Mouse (Mus musculus) liver, adult 2 months (tissue): Measurements from ENCODE around the gene Sapcd1. TPM values are rescaled to one million over a fixed set of nuclear protein-coding genes. Genes with fewer than 3 reads are reported as not detected.
"Not testable (repeated sequence)": the region's sequence is repeated elsewhere in the genome, so short reads cannot be mapped to it uniquely, and the experiment has no call there.

Experiments
- DNase-seq: peaks from one replicate; pipeline ENCODE4 v3.0.0-alpha.2; 2011; ENCODE audit warnings: low read depth, low spot score; ENCODE audit errors: extremely low read depth
- H3K27ac ChIP-seq: fragments of 200-500 bp; replicated peaks from 2 replicates; pipeline ENCODE4 v1.5.1; 2012; ENCODE audit warnings: low read depth, mild to moderate bottlenecking, control low read depth, inconsistent platforms, low read length; ENCODE audit not compliant: insufficient read depth
- H3K27me3 ChIP-seq: fragments of 200-500 bp; 2 replicates; pipeline ENCODE4 v1.6.1; 2012; ENCODE audit warnings: mild to moderate bottlenecking, moderate library complexity, low read length, inconsistent platforms; ENCODE audit not compliant: control insufficient read depth, insufficient read depth
- H3K36me3 ChIP-seq: fragments of 200-500 bp; 2 replicates; pipeline ENCODE4 v1.6.1; 2012; ENCODE audit warnings: low read length, inconsistent platforms; ENCODE audit not compliant: control insufficient read depth, insufficient read depth
- H3K4me1 ChIP-seq: fragments of 200-500 bp; 2 replicates; pipeline ENCODE4 v1.6.1; 2011; ENCODE audit warnings: low read length; ENCODE audit not compliant: control insufficient read depth, insufficient read depth
- H3K4me3 ChIP-seq: fragments of 200-500 bp; 2 replicates; pipeline ENCODE4 v1.5.1; 2011; ENCODE audit warnings: low read depth, mild to moderate bottlenecking, control low read depth, low read length, moderate library complexity; ENCODE audit not compliant: insufficient read depth
- H3K79me2 ChIP-seq: fragments of 200-500 bp; 2 replicates; pipeline ENCODE4 v1.6.1; 2012; ENCODE audit warnings: inconsistent platforms, mild to moderate bottlenecking, low read length, moderate library complexity; ENCODE audit not compliant: control insufficient read depth, insufficient read depth
- H3K9ac ChIP-seq: fragments of 200-500 bp; 2 replicates; pipeline ENCODE4 v1.6.1; 2012; ENCODE audit warnings: low read depth, mild to moderate bottlenecking, control low read depth, inconsistent platforms, low read length
- CTCF ChIP-seq: fragments of 200-500 bp; IDR thresholded peaks from 2 replicates; pipeline ENCODE4 v1.5.1; 2011; ENCODE audit warnings: low read depth, low read length, control low read depth
- POLR2A ChIP-seq: fragments of 200-500 bp; IDR thresholded peaks from 2 replicates; pipeline ENCODE4 v1.6.1; 2011; ENCODE audit warnings: low read length, control low read depth; ENCODE audit not compliant: insufficient read depth; ENCODE audit errors: extremely low read depth
- WGBS: fragments of 180-500 bp; shearing (Covaris S2); methylation state at CpG from one replicate; pipeline ENCODE4 v1.1.7; 2018; 5-methylcytosine and 5-hydroxymethylcytosine counted together
- polyA plus RNA-seq: library from polyadenylated mRNA; depleted of rRNA; stranded (reverse); fragments of >200 nt; gene quantifications from 2 replicates; pipeline ENCODE4 v1.2.3, GENCODE M21; 2012
- total RNA-seq: library from RNA; depleted of rRNA; stranded (reverse); fragments of >200 nt; gene quantifications from 2 replicates; pipeline ENCODE4 v1.2.3, GENCODE M21; 2014

Sapcd1 gene
- total and polyA plus RNA-seq, 2 experiments = 0.66 TPM; not detected in 1

DNA sequence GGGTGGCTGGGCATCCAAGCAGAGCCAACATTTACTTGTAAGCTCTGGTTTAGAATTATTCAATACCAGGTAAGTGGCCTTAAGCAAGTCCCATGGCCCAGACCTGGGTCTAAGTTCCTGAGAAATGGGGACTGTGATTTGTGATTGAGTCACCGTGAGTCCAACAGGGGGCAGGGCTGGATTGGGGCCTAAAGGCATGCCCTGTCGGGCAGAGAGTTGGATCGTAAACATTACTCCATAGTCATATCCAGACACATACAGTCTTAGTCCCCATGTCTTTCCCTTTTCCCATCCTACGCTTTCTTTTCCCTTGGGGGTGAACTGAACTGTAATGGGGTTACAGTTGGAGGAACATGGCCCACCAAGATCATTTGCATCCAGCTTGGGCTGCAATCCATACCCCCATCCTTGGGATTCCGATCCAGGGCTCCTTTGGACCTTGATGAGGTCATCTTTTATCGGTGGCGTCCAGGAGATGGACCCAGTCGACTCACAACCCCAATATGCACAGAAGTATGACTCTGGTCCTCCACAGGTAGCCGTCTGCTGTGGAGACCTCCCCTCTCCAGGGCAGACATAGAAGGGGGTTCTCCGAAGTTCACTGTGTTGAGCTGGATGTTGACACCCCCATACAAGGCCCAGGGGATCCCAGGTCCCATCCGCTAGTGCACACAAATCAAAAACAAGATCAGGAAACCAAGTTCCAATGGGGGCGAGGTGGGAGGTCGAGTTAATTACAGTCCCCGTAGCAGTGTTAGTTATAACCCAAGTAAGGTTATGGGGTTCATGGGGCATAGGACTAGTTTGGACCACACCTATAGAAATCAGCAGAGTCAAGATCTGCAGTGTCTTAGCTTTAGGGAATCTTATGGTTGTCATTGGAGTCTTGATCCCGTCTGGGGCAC, 29.0 kb downstream of the Sapcd1 start:
- no peak for DNase-seq
- Histone ChIP-seq H3K4me1 (peaks cover 12% of the 10 kb centered on the region), H3K4me3 (no peak overlapping the region), H3K27ac (no peak overlapping the region), H3K27me3 (no peaks in the 10 kb centered on the region), H3K36me3 (no peaks in the 10 kb centered on the region), H3K79me2 (no peaks in the 10 kb centered on the region; the same call in 1 of the 2 replicates), H3K9ac (no peak overlapping the region)
- WGBS = 76% methylated on average over 15 of the region's 15 CpGs
- TF ChIP-seq CTCF = no peak
- TF ChIP-seq POLR2A = no peak

DNA sequence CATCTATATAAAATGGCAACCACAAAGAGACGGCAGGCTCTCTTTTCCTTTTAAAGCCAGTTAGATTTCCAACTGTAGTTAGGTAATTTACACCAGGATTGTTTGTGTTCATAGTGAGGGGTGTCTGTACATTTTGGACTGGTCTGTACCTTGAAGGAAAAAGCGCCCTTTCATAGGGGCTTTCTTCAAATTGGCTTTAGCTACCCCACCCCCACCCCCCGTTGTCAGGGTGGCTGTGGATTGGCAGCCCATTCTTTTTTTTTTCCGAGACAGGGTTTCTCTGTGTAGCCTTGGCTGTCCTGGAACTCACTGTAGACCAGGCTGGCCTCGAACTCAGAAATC, 30.7 kb downstream of the Sapcd1 start:
- H3K9ac ChIP-seq = no peak overlapping the region
- peaks cover 9% of the 10 kb centered on the region for H3K4me1 ChIP-seq
- DNase-seq = no peak
- H3K36me3 ChIP-seq = no peaks in the 10 kb centered on the region
- no peaks in the 10 kb centered on the region; the same call in 1 of the 2 replicates for H3K79me2 ChIP-seq
- TF ChIP-seq POLR2A (no peak), CTCF (no peak)
- H3K27ac ChIP-seq = no peak overlapping the region
- WGBS = 91% methylated on average over 5 of the region's 5 CpGs
- H3K4me3 ChIP-seq = no peak overlapping the region
- H3K27me3 ChIP-seq = no peaks in the 10 kb centered on the region

- no peak for DNase-seq
- H3K36me3 ChIP-seq = no peaks in the 10 kb centered on the region
- H3K79me2 ChIP-seq = no peaks in the 10 kb centered on the region; the same call in 1 of the 2 replicates
- WGBS = 91% methylated on average over 13 of the region's 14 CpGs
- H3K27me3 ChIP-seq = no peaks in the 10 kb centered on the region
- TF ChIP-seq POLR2A (no peak), CTCF (no peak)
- H3K4me1 ChIP-seq = peaks cover 4% of the 10 kb centered on the region
- no peak overlapping the region for H3K4me3 ChIP-seq
- no peak overlapping the region for H3K27ac ChIP-seq
- H3K9ac ChIP-seq = no peak overlapping the region
These were observed 31.2 kb downstream of the Sapcd1 start for GRCm38 (mm10) chr17:34996411-34997141.

GRCm38 (mm10) chr17:34995927-34996326, 31.9 kb downstream of the Sapcd1 start:
- not testable (repeated sequence) for H3K4me1 ChIP-seq, H3K4me3 ChIP-seq, H3K79me2 ChIP-seq, H3K27me3 ChIP-seq, H3K27ac ChIP-seq, DNase-seq, H3K36me3 ChIP-seq, H3K9ac ChIP-seq
- WGBS = 94% methylated on average over 4 of the region's 4 CpGs

- H3K4me3 ChIP-seq, H3K36me3 ChIP-seq, H3K9ac ChIP-seq, H3K4me1 ChIP-seq, DNase-seq, H3K27ac ChIP-seq, H3K27me3 ChIP-seq, H3K79me2 ChIP-seq: not testable (repeated sequence)
- WGBS = 62% methylated on average over 4 of the region's 4 CpGs
These were observed 32.6 kb downstream of the Sapcd1 start for GRCm38 (mm10) chr17:34995192-34995591.

DNA sequence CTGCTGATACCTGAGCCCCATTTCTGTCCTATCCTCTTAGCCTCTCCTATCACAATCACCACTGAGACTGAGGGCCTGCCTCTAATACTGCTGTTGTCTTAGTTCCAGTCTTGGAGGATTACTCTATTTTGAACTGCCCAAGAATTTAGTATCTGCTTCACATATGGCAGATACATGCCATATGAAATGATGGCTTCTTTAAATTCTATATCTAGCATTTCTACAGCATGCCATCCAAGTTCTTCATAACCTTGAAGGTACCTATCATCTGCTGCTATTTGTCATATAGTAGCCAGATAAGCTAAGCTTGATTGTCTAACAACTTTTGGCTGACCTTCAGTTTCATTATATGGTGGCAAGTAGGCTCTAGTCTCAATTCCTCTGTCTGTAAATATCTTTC, 33.1 kb downstream of the Sapcd1 start:
- TF ChIP-seq CTCF = no peak
- no peak for TF ChIP-seq POLR2A
- H3K4me3 ChIP-seq = no peak overlapping the region
- H3K27ac ChIP-seq = no peak overlapping the region
- no peaks in the 10 kb centered on the region for H3K36me3 ChIP-seq
- peaks cover under 1% of the 10 kb centered on the region; the same call in 1 of the 2 replicates for H3K4me1 ChIP-seq
- H3K27me3 ChIP-seq = no peaks in the 10 kb centered on the region
- H3K9ac ChIP-seq = no peak overlapping the region
- H3K79me2 ChIP-seq = no peaks in the 10 kb centered on the region
- no peak for DNase-seq
